Mouse (Mus musculus) heart, postnatal 10 days (tissue): Measurements from ENCODE around the gene Adgrg1. TPM values are rescaled to one million over a fixed set of nuclear protein-coding genes. Genes with fewer than 3 reads are reported as not detected.

Experiments
- DNase-seq, 2 experiments: peaks; one replicate each; pipeline ENCODE4 v3.0.0; 2021
- intact Hi-C: fragments of 180-260 bp; cut with DNase I; formaldehyde crosslinking; loops from one replicate; pipeline ENCODE4 v1.15.1; 2025
- total RNA-seq, 2 experiments: library from RNA; stranded (reverse); gene quantifications; 2 replicates each; pipeline ENCODE4 v1.2.3; 2021

Adgrg1 gene
- total RNA-seq, 2 experiments from 2014 or later: 36.6 to 61.8 TPM

DNA sequence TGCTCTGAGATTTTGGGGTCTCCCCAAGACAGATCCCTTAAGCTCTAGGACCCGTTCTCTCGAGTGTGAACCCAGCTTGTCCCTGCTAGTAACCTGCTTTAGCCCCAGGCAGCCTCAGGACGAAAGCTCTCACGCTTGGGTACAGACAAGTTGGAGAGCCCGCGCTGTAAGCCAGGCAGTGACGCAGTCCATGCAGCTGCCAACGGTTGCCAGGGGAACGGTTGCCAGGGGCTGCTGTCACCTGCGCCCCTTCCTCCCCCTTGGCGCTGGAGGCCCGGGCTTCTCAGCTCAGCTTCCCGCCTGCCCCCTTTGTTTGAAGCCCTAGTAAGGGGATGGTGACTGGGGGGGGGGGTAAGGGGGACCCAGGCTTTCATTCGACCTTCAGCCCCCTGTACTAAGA, 19.5 kb downstream of the Adgrg1 start:
- intact Hi-C loops: no loop called here
- peak; percentile 74 to 75 for DNase-seq

DNA sequence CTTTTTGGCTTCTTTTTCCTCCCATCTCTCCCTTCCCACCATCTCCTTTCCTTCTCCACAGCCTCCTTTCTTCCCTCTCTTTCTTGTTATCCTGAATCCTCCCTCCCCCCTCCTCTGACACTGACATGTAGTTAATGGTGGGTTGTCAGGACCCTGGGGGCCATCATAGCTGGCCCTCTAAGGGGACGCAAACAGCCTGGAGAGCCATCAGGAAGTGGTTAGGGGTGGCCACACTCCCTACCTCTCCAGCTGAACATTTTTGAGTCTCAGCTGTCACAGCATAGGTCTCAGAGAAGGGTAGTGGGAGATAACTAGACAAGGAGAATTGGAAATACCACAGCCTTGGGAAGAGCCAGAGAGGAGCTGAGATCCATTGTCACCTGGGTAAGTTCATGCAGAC, 20.0 kb downstream of the Adgrg1 start:
- DNase-seq: no peak
- intact Hi-C loops: no loop called here

DNA sequence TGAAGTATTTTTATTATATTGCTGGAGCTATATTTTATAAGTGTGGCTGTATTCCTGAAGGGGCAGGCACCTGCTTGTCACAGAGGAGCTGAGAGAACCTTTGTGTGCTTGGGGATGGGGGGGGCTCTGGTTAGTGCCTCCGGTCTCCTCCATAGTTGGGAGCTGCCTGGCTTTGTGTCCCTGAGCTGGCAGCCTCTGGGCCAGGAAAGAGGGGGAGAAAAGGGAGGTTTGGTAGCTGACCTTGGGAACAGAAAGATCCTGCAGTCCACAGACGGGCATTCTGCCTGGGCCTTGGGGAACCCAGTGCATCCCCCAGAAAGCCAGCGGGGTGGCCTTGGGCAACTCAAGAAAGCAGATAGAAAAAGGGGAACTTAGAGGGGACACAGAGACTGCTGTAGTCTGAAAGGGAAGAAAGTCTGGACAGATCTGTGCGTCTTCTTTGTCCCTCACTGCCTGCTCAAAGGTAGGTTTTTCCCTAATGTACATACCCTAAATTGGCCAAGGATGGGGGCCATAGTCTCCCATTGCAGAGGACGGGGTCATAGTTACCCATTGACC, 20.9 kb downstream of the Adgrg1 start:
- no peak for DNase-seq
- intact Hi-C loops: no loop called here

DNA sequence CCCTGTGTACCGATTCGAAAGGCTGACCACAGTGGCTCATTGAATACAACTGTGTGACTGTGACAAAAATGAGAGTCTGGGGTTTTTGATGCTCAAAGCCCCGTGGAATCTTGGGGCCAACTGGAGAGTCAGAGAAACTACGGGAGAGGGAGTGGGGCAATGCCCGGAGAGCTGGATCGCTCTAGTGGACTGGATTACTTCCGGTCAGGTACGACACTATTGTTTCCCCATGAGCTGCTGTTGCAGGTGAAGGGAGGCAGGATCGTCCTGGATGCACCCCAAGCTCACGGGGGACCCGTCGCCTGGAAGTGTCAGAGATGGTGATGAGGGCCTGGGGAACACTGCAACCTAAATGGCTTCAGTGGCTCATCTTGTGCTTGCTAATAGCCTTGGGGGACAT, 21.5 kb downstream of the Adgrg1 start:
- intact Hi-C loops: no loop called here
- no peak for DNase-seq

- no peak for DNase-seq
- intact Hi-C loops: no loop called here
These were observed 22.6 kb downstream of the Adgrg1 start for GRCm38 (mm10) chr8:94996899-94997856.

GRCm38 (mm10) chr8:94997857-94998243, 23.3 kb downstream of the Adgrg1 start:
- intact Hi-C loops: no loop called here
- no peak for DNase-seq

DNA sequence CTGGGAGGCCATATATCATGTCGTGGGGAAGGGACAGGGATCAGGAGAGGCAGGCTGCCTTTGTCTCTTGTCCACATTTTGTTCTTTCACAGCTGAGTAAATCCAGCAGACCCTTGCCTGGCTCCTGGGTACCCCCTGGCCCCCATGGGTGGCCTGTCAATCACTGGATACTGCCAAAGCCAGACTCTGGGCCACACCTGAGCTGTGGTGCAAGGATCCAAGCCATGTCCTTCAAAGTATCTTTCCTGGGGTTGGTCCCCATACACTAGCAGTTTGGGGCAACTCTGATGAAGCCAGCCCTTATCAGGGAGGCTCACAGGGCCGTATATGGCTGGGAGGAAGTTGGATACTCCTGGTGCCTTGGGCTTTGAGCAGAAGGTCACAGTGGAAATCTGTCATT, 23.9 kb downstream of the Adgrg1 start:
- no peak for DNase-seq
- intact Hi-C loops: no loop called here

GRCm38 (mm10) chr8:94999004-94999403, 24.5 kb downstream of the Adgrg1 start:
- DNase-seq: peak; percentile 50 to 55
- intact Hi-C loops: no loop called here

GRCm38 (mm10) chr8:94999956-95000355, 25.4 kb downstream of the Adgrg1 start:
- intact Hi-C loops: loop anchor here (5.0 kb wide), 1 partner anchor 202 kb away; the partner anchor contains the start of gene Kifc3
- peak in 1 of 2 experiments; percentile 38 for DNase-seq

DNA sequence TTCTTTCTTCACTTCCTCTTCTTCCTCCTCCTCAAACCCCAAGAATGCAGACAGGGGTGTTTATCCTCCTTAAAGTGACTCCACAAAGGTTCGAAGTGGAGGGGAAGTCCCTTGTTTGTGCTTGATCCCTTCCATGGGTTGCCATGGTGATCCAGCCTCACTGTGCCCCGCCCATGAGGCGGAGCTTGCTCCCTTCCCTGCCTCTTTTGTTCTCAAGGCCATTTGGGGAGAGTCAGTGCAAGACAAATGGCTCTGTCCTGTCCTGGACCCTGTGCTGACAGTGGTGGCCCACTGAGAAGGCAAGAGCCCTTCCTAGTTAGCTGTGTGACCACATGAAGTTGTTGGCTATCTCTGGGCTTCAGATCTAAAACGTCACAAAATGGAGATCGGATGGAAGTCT, 26.1 kb downstream of the Adgrg1 start:
- peak; percentile 62 to 64 for DNase-seq
- intact Hi-C loops: loop anchor here (1.0 to 5.0 kb wide), 2 partner anchors 50 to 202 kb away; partner anchors contain the start of gene Kifc3

DNA sequence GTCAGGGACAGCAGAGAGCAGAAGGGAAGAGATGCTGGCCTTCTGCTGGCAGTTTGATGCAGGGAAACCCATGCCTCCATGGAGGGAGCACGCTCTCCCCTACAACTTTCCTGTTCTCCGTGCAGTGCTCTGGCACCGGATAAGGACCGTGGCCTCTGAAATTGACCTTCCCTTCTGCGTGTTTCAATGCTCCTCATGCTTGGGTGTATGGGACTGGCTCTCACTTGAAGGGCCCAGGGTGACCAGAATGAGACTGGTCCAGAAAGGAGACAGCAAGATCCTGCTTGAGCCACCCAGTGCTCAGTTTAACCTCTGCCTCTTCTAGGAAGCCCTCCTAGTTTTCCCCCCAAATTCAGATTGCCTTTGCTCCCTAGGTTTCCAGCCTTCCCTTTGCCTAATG, 26.6 kb downstream of the Adgrg1 start:
- intact Hi-C loops: loop anchor here (1.0 to 5.0 kb wide), 2 partner anchors 51 to 201 kb away; partner anchors contain the start of gene Kifc3
- DNase-seq: no peak

DNA sequence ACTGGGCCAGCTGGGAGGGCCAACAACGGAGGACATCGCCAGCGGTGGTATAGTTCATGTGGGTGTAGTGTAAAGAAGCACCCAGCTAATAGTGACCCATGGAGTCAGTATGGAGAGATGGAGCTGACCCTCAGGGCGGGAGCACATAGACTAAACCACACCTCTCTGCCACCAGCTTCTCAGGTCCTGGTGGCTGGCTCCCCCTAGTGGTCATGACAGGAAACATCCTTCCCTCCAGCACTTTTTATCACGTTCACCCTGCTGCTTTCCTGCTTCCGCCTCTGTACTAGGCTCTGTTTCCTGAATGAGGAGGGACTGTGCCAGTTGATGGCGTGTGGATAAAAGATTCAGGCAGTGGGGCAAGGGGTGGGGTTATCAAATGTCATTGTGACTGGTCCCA, 27.1 kb downstream of the Adgrg1 start:
- DNase-seq: peak; percentile 88 to 91
- intact Hi-C loops: loop anchor here (1.0 to 5.0 kb wide), 2 partner anchors 51 to 201 kb away; partner anchors contain the start of gene Kifc3

DNA sequence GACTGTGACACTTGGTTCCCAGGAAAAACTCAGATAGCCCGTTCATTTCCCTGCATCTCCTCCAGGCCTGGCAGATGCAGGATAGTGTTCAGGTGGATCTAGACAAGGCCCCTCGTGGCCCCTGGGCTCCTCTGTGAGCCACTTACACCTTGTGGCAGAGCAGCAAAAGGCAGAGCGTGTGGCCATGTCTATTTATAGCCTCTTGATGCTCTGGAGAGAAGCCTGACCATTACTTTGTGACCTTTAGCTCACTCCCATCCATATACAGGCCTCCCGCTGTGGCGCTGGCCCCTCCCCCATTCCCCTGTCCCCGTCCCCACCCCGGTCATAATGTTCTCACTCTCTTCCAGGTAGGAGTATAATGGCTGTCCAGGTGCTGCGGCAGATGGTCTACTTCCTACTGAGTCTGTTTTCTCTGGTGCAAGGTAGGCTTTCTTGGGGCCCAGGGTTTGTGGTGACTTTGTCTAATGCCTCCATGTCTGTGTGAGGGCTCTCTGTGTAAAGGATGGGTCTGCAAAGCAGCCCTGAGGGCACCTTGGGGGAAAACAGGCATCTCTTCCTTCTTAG, 27.6 kb downstream of the Adgrg1 start:
- peak in 1 of 2 experiments; percentile 42 for DNase-seq
- intact Hi-C loops: loop anchor here (5.0 kb wide), 1 partner anchor 200 kb away; the partner anchor contains the start of gene Kifc3

DNA sequence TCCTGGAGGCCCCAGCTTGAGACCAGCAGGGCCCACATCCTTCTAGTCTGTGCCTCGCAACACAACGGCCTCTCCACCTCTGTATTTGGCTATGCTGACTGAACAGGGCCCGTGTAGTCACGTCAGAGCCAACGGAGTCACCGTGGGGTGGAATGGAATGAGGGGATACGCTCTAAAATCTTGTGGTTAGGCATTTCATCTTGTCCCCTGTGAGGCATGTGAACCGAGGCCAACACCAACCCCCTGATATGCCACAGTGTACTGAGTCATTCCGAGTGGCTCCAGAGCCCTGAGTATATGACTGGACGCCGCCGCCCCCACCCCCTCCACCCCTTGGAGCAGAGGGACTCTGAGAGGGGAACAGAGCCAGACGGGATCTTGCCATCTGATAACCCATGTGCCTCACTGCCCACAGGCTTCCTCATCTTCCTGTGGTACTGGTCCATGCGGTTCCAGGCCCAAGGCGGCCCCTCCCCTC, 37.9 kb downstream of the Adgrg1 start:
- intact Hi-C loops: no loop called here
- no peak for DNase-seq

GRCm38 (mm10) chr8:95015866-95016265, 41.3 kb downstream of the Adgrg1 start:
- no peak for DNase-seq
- intact Hi-C loops: no loop called here

- no peak for DNase-seq
- intact Hi-C loops: no loop called here
These were observed 42.1 kb downstream of the Adgrg1 start for GRCm38 (mm10) chr8:95016684-95017083.

GRCm38 (mm10) chr8:95017451-95017850, 42.9 kb downstream of the Adgrg1 start, which contains the start of gene Adgrg3:
Adgrg3 (plus strand) TSS chr8:95017692.
- DNase-seq: no peak
- intact Hi-C loops: no loop called here

- intact Hi-C loops: no loop called here
- no peak for DNase-seq
These were observed 43.6 kb downstream of the Adgrg1 start for GRCm38 (mm10) chr8:95017969-95018635.

DNA sequence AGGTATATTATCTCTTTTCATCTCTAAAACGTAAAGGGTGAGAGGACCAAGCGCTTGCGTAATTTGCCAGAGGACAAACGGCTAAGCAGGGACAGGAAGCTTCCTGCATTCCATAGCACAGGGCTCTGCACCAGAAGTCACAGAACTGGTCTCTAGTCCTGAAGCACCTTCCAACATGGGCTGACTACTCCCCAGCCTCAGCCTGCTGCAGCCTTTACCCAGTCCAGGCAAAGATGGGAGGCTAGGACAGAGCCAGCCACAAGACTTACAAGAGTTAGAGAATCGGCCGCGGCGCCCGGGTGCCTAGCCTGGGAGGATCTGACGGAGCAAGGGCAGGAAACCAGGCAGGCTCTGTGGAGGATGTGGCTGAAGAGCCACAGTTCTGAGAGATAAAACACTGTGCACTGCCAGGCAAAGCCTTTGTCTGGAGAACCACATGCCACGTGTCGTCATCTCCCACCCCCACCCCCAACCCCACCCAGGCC, 45.8 kb downstream of the Adgrg1 start:
- DNase-seq: peak; percentile 35 to 42
- intact Hi-C loops: loop anchor here (5.0 kb wide), 1 partner anchor 182 kb away; the partner anchor contains the start of gene Kifc3

DNA sequence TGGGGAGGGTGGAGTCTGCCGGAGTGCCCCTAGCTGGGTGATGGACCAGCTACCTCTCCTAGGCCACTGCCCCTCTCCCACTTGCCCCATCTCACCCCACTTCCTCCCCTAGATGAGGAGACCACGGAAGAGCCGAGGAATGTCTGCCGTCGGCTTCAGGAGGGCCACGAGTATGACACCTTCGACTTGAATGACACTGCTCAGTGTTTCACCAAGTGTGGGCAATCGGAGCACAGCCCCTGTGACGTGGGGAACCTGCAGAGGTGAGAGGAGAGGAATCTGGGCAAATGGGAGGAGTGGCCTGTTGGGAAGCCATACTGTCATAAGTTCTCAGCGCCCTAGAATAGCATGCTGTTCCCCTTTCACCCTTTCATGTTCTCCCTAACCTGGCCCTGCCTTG, 46.3 kb downstream of the Adgrg1 start:
- no peak for DNase-seq
- intact Hi-C loops: loop anchor here (5.0 kb wide), 1 partner anchor 181 kb away; the partner anchor contains the start of gene Kifc3
